Mouse (Mus musculus): Measurements from ENCODE around the gene Nudt7.

- TF ChIP-seq CTCF (IDR thresholded peaks at IDR 0.05; ENCODE audit: control insufficient read depth, insufficient read depth, insufficient replicate concordance, low read depth, low read length) (no peak), POLR2A (IDR thresholded peaks at IDR 0.05; ENCODE audit: control insufficient read depth, low read depth, low read length) (no peak)
Observed at GRCm38 (mm10) chr8:114164444-114165096, 31.2 kb downstream of the Nudt7 start.
